Mouse (Mus musculus) liver, adult 2 months (tissue): ENCODE data around the gene Kif3c. TPM values are rescaled to one million over a fixed set of nuclear protein-coding genes. Genes with fewer than 3 reads are reported as not detected.

Source experiments
- DNase-seq: peaks from one replicate; pipeline ENCODE4 v3.0.0-alpha.2; 2011; ENCODE audit warnings: low read depth, low spot score; ENCODE audit errors: extremely low read depth
- H3K27ac ChIP-seq: fragments of 200-500 bp; replicated peaks from 2 replicates; pipeline ENCODE4 v1.5.1; 2012; ENCODE audit warnings: low read depth, mild to moderate bottlenecking, control low read depth, inconsistent platforms, low read length; ENCODE audit not compliant: insufficient read depth
- H3K27me3 ChIP-seq: fragments of 200-500 bp; 2 replicates; pipeline ENCODE4 v1.6.1; 2012; ENCODE audit warnings: mild to moderate bottlenecking, moderate library complexity, low read length, inconsistent platforms; ENCODE audit not compliant: control insufficient read depth, insufficient read depth
- H3K36me3 ChIP-seq: fragments of 200-500 bp; 2 replicates; pipeline ENCODE4 v1.6.1; 2012; ENCODE audit warnings: low read length, inconsistent platforms; ENCODE audit not compliant: control insufficient read depth, insufficient read depth
- H3K4me1 ChIP-seq: fragments of 200-500 bp; 2 replicates; pipeline ENCODE4 v1.6.1; 2011; ENCODE audit warnings: low read length; ENCODE audit not compliant: control insufficient read depth, insufficient read depth
- H3K4me3 ChIP-seq: fragments of 200-500 bp; 2 replicates; pipeline ENCODE4 v1.5.1; 2011; ENCODE audit warnings: low read depth, mild to moderate bottlenecking, control low read depth, low read length, moderate library complexity; ENCODE audit not compliant: insufficient read depth
- H3K79me2 ChIP-seq: fragments of 200-500 bp; 2 replicates; pipeline ENCODE4 v1.6.1; 2012; ENCODE audit warnings: inconsistent platforms, mild to moderate bottlenecking, low read length, moderate library complexity; ENCODE audit not compliant: control insufficient read depth, insufficient read depth
- H3K9ac ChIP-seq: fragments of 200-500 bp; 2 replicates; pipeline ENCODE4 v1.6.1; 2012; ENCODE audit warnings: low read depth, mild to moderate bottlenecking, control low read depth, inconsistent platforms, low read length
- CTCF ChIP-seq: fragments of 200-500 bp; IDR thresholded peaks from 2 replicates; pipeline ENCODE4 v1.5.1; 2011; ENCODE audit warnings: low read depth, low read length, control low read depth
- POLR2A ChIP-seq: fragments of 200-500 bp; IDR thresholded peaks from 2 replicates; pipeline ENCODE4 v1.6.1; 2011; ENCODE audit warnings: low read length, control low read depth; ENCODE audit not compliant: insufficient read depth; ENCODE audit errors: extremely low read depth
- WGBS: fragments of 180-500 bp; shearing (Covaris S2); methylation state at CpG from one replicate; pipeline ENCODE4 v1.1.7; 2018; 5-methylcytosine and 5-hydroxymethylcytosine counted together
- polyA plus RNA-seq: library from polyadenylated mRNA; depleted of rRNA; stranded (reverse); fragments of >200 nt; gene quantifications from 2 replicates; pipeline ENCODE4 v1.2.3, GENCODE M21; 2012
- total RNA-seq: library from RNA; depleted of rRNA; stranded (reverse); fragments of >200 nt; gene quantifications from 2 replicates; pipeline ENCODE4 v1.2.3, GENCODE M21; 2014

The Kif3c gene
- total and polyA plus RNA-seq, 2 experiments = 0.55 to 0.99 TPM

DNA sequence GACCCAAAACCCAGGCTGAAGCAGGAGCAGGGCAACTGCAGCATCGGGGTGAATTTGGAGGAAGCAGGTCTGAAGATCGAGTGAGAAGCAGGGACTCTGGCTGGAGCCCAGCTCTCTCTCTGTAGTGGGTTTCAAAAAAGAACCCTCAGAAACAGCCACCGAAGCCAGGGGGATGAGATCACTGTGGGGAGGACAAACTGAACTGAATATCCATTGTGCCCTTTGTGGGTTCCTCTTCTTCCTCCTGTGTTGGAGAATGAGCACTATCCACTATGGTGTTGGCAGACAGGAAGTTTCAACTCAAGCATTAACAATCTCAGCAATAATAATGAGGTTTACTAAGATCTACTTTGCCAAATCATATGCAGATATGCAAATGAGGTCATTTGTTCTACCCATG, 7.1 kb downstream of the Kif3c start:
- no peaks in the 10 kb centered on the region for H3K36me3 ChIP-seq
- no peak overlapping the region for H3K4me3 ChIP-seq
- no peak overlapping the region for H3K27ac ChIP-seq
- no peak overlapping the region for H3K9ac ChIP-seq
- no peak for TF ChIP-seq CTCF
- no peak for TF ChIP-seq POLR2A
- WGBS = 65% methylated on average over 3 of the region's 3 CpGs
- no peak for DNase-seq
- H3K4me1 ChIP-seq = no peaks in the 10 kb centered on the region; the same call in 1 of the 2 replicates
- no peaks in the 10 kb centered on the region for H3K79me2 ChIP-seq
- no peaks in the 10 kb centered on the region for H3K27me3 ChIP-seq

DNA sequence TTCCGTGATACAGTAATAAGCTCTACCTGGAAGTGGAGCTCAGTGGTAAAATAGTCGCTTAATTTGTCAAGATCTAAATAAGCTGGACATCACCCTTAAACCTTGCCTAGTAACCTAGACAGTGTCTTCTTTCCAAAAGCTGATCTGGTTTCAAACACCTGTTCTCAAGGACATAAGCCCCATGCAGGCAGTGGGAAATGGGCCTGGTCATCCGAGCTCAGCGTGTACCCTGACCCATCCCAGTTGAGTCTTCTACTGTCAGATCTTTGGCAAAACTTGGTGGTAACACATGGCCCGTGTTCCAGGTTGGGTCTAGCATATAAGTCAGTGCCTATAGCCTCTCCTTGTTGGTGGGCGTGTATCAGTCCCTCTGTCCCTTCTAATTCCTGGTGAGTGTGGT, 8.6 kb downstream of the Kif3c start:
- no peak overlapping the region for H3K4me3 ChIP-seq
- TF ChIP-seq POLR2A (no peak), CTCF (no peak)
- no peaks in the 10 kb centered on the region for H3K36me3 ChIP-seq
- no peak overlapping the region for H3K27ac ChIP-seq
- no peaks in the 10 kb centered on the region for H3K4me1 ChIP-seq
- DNase-seq = no peak
- WGBS = 94% methylated on average over 6 of the region's 6 CpGs
- no peaks in the 10 kb centered on the region for H3K79me2 ChIP-seq
- H3K27me3 ChIP-seq = no peaks in the 10 kb centered on the region
- no peak overlapping the region for H3K9ac ChIP-seq

DNA sequence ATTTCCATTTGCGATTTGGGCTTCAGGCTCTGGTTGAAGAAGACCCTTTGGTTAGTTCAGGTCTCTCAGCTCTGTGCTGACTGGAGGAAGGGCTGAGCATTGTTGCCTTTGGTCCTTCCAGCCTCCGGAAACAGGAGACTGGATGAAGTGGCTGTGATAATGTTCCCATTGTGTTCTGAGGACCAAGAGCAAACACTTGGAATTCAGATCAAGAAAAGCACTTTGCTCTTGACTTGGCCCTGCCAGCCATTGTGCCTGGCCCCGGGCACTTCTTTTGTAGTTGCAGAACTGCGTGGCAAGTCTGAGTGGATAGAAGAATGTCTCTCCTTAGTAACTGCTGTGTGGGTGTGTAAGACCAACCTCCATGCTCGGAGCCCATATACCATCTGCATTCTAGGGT, 9.6 kb downstream of the Kif3c start:
- WGBS = 64% methylated on average over 5 of the region's 5 CpGs
- Histone ChIP-seq H3K27ac (no peak overlapping the region), H3K36me3 (no peaks in the 10 kb centered on the region), H3K79me2 (no peaks in the 10 kb centered on the region), H3K4me3 (no peak overlapping the region), H3K27me3 (no peaks in the 10 kb centered on the region), H3K9ac (no peak overlapping the region), H3K4me1 (no peaks in the 10 kb centered on the region)
- TF ChIP-seq CTCF (no peak), POLR2A (no peak)
- no peak for DNase-seq

DNA sequence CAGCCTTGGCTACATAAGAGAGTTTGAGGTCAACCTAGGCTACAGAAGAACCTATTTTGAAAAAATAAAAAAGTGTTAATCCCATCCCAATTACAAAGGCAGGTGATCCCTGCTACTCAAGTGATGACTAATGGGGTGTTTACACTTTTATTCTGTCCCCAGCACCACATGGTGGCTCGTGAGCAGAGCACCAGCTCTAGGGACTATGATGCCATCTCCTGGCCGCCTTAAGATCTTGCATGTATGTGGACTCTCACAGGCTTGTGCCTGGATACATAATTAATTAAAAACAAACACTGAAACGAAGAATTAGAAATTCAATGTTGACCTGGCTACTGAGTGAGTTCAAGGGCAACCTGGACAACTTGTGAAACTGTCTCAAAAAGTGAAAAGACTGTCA, 12.3 kb downstream of the Kif3c start:
- DNase-seq = peak; percentile 15
- Histone ChIP-seq H3K27ac (no peak overlapping the region), H3K36me3 (no peaks in the 10 kb centered on the region), H3K79me2 (no peaks in the 10 kb centered on the region), H3K9ac (no peak overlapping the region), H3K4me3 (no peak overlapping the region), H3K4me1 (no peaks in the 10 kb centered on the region), H3K27me3 (no peaks in the 10 kb centered on the region)
- 35% methylated on average over 3 of the region's 3 CpGs for WGBS
- peak; percentile 34 for TF ChIP-seq CTCF
- TF ChIP-seq POLR2A = no peak

DNA sequence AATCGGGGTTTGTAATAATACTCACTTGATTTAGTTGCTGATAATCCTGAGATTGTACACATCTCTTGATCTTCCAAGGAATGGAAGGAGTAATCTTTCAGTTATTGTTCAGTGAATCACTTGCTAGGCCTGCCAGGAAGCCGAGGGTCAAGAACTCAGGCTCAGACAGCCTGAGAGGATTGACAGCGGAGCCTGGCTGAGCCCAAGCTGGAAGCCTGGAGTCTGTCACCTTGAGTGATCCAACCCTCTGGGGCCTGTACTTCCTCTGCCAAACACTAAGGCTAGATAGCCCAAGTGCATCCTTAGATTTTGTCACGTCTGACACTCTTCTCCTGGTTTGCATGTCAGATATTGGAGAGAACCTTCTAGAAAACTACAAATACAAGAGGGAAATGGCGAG, 12.8 kb downstream of the Kif3c start:
- TF ChIP-seq CTCF = no peak
- no peak for TF ChIP-seq POLR2A
- 82% methylated on average over 5 of the region's 5 CpGs for WGBS
- DNase-seq = no peak
- Histone ChIP-seq H3K4me3 (no peak overlapping the region), H3K27me3 (no peaks in the 10 kb centered on the region), H3K4me1 (no peaks in the 10 kb centered on the region), H3K9ac (no peak overlapping the region), H3K79me2 (no peaks in the 10 kb centered on the region), H3K36me3 (no peaks in the 10 kb centered on the region), H3K27ac (no peak overlapping the region)

DNA sequence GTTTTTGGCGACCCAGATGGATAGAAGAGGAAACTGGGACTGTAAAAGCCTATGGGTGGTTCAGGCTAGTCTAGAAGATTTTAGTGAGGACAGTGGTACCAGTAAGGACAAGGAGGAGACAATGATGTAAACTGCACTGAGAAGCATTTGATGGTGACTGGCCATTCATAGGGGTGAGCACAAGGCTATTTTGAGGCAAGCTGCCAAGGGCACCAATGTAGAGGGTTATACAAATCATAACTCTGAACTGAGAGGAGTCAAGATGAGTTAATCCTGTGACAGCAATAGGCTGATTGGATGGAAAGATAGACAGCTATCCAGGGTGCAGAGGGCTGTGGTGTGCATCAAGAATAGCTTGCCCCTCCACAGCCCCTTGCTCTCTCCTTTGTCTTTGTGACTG, 19.9 kb downstream of the Kif3c start:
- H3K79me2 ChIP-seq = no peaks in the 10 kb centered on the region
- 56% methylated on average over 1 of the region's 1 CpGs for WGBS
- TF ChIP-seq CTCF (no peak), POLR2A (no peak)
- no peak overlapping the region for H3K4me3 ChIP-seq
- H3K27me3 ChIP-seq = no peaks in the 10 kb centered on the region
- no peak overlapping the region for H3K27ac ChIP-seq
- H3K4me1 ChIP-seq = no peaks in the 10 kb centered on the region
- no peak overlapping the region for H3K9ac ChIP-seq
- no peaks in the 10 kb centered on the region for H3K36me3 ChIP-seq
- no peak for DNase-seq
